Mouse (Mus musculus): ENCODE measurements around the gene Gm11595. TPM values are rescaled to one million over a fixed set of nuclear protein-coding genes. Genes with fewer than 3 reads are reported as not detected.

Gene Gm11595
- total RNA-seq (2023) = not detected

GRCm38 (mm10) chr11:99772813-99773212, at the start of gene Gm11595:
Gene Gm11595 (minus strand): TSS chr11:99772913.

GRCm38 (mm10) chr11:99815566-99815965, 42.9 kb upstream of the Gm11595 start, which contains the start of gene Gm11564:
Gene Gm11564 (minus strand): TSS chr11:99815666.

GRCm38 (mm10) chr11:99809792-99810191, 37.1 kb upstream of the Gm11595 start, which contains the start of gene Krtap4-13:
Gene Krtap4-13 (minus strand): TSS chr11:99809892.

GRCm38 (mm10) chr11:99804346-99804745, 31.6 kb upstream of the Gm11595 start, which contains the start of gene Gm11554:
Gene Gm11554 (minus strand): TSS chr11:99804446.

GRCm38 (mm10) chr11:99798832-99799231, 26.1 kb upstream of the Gm11595 start, which contains the start of gene Gm11569:
Gene Gm11569 (minus strand): TSS chr11:99798932.

GRCm38 (mm10) chr11:99793367-99793766, 20.7 kb upstream of the Gm11595 start, which contains the start of gene Gm11596:
Gene Gm11596 (minus strand): TSS chr11:99793467.

GRCm38 (mm10) chr11:99784900-99785299, 12.2 kb upstream of the Gm11595 start, which contains the start of gene Krtap4-9:
Gene Krtap4-9 (plus strand): TSS chr11:99785200.

GRCm38 (mm10) chr11:99780604-99781003, 7.9 kb upstream of the Gm11595 start, which contains the start of gene Krtap4-8:
Gene Krtap4-8 (minus strand): TSS chr11:99780704.

GRCm38 (mm10) chr11:99734190-99734589, 38.5 kb downstream of the Gm11595 start, which contains the start of gene Gm14180:
Gene Gm14180 (minus strand): TSS chr11:99734290.

Other genes with a start within 250 kb of the Gm11595 start
- gene Krt40, start 229.8 kb downstream of the Gm11595 start, total RNA-seq (2023) = not detected
- not detected for gene Krtap3-3, start 222.0 kb downstream of the Gm11595 start, total RNA-seq (2023)
- gene Krtap3-2, start 216.1 kb downstream of the Gm11595 start, total RNA-seq (2023) = not detected
- not detected for gene Gm11939, start 213.4 kb downstream of the Gm11595 start, total RNA-seq (2023)
- gene Krtap3-1, start 206.3 kb downstream of the Gm11595 start, total RNA-seq (2023) = not detected
- gene Krtap1-5, start 191.9 kb downstream of the Gm11595 start, total RNA-seq (2023) = not detected
- gene Krtap1-4, start 189.3 kb downstream of the Gm11595 start, total RNA-seq (2023) = not detected
- not detected for gene Krtap1-3, start 181.6 kb downstream of the Gm11595 start, total RNA-seq (2023)
- gene Krtap9-3, start 174.8 kb downstream of the Gm11595 start, total RNA-seq (2023) = not detected
- not detected for gene Gm11938, start 169.6 kb downstream of the Gm11595 start, total RNA-seq (2023)
- not detected for gene Gm11937, start 162.7 kb downstream of the Gm11595 start, total RNA-seq (2023)
- gene Krtap2-4, start 158.1 kb downstream of the Gm11595 start, total RNA-seq (2023) = not detected
- not detected for gene Gm11562, start 152.5 kb downstream of the Gm11595 start, total RNA-seq (2023)
- gene Krtap4-1, start 144.7 kb downstream of the Gm11595 start, total RNA-seq (2023) = not detected
- not detected for gene Krtap4-2, start 137.8 kb downstream of the Gm11595 start, total RNA-seq (2023)
- not detected for gene Krtap4-7, start 128.8 kb downstream of the Gm11595 start, total RNA-seq (2023)
- gene Gm11555, start 122.7 kb downstream of the Gm11595 start, total RNA-seq (2023) = not detected
- gene Gm11563, start 114.0 kb downstream of the Gm11595 start, total RNA-seq (2023) = not detected
- not detected for gene Krtap4-6, start 107.0 kb downstream of the Gm11595 start, total RNA-seq (2023)
- gene Gm14190, start 82.2 kb downstream of the Gm11595 start, total RNA-seq (2023) = not detected
- not detected for gene Gm14180, start 38.6 kb downstream of the Gm11595 start, total RNA-seq (2023)
- not detected for gene Krtap4-8, start 7.8 kb upstream of the Gm11595 start, total RNA-seq (2023)
- not detected for gene Krtap4-9, start 12.3 kb upstream of the Gm11595 start, total RNA-seq (2023)
- gene Gm11596, start 20.6 kb upstream of the Gm11595 start, total RNA-seq (2023) = not detected
- not detected for gene Gm11569, start 26.0 kb upstream of the Gm11595 start, total RNA-seq (2023)
- gene Gm11554, start 31.5 kb upstream of the Gm11595 start, total RNA-seq (2023) = not detected
- not detected for gene Krtap4-13, start 37.0 kb upstream of the Gm11595 start, total RNA-seq (2023)
- not detected for gene Gm11564, start 42.8 kb upstream of the Gm11595 start, total RNA-seq (2023)
- gene 2300003K06Rik, start 65.2 kb upstream of the Gm11595 start, total RNA-seq (2023) = not detected
- not detected for gene Krtap4-16, start 78.7 kb upstream of the Gm11595 start, total RNA-seq (2023)
- gene Gm11568, start 85.0 kb upstream of the Gm11595 start, total RNA-seq (2023) = not detected
- gene Gm11559, start 91.6 kb upstream of the Gm11595 start, total RNA-seq (2023) = not detected
- not detected for gene Krtap9-1, start 100.5 kb upstream of the Gm11595 start, total RNA-seq (2023)
- not detected for gene Gm11567, start 106.3 kb upstream of the Gm11595 start, total RNA-seq (2023)
- gene Krtap31-1, start 135.0 kb upstream of the Gm11595 start, total RNA-seq (2023) = not detected
- not detected for gene Gm11565, start 141.8 kb upstream of the Gm11595 start, total RNA-seq (2023)
- not detected for gene Krtap31-2, start 163.4 kb upstream of the Gm11595 start, total RNA-seq (2023)
- gene Krtap9-5, start 175.6 kb upstream of the Gm11595 start, total RNA-seq (2023) = not detected
- not detected for gene Krtap29-1, start 206.1 kb upstream of the Gm11595 start, total RNA-seq (2023)
- not detected for gene Krtap16-1, start 213.7 kb upstream of the Gm11595 start, total RNA-seq (2023)
- not detected for gene Krtap17-1, start 221.1 kb upstream of the Gm11595 start, total RNA-seq (2023)
- not detected for gene Krt33a, start 243.3 kb upstream of the Gm11595 start, total RNA-seq (2023)